Mouse (Mus musculus): ENCODE results near the gene Fam155a.
A peak's percentile ranks its signal among the peaks of the same experiment; 100 is the strongest.
"Not testable (repeated sequence)": the region's sequence is repeated elsewhere in the genome, so short reads cannot be mapped to it uniquely, and the experiment has no call there.

Fam155a gene

DNA sequence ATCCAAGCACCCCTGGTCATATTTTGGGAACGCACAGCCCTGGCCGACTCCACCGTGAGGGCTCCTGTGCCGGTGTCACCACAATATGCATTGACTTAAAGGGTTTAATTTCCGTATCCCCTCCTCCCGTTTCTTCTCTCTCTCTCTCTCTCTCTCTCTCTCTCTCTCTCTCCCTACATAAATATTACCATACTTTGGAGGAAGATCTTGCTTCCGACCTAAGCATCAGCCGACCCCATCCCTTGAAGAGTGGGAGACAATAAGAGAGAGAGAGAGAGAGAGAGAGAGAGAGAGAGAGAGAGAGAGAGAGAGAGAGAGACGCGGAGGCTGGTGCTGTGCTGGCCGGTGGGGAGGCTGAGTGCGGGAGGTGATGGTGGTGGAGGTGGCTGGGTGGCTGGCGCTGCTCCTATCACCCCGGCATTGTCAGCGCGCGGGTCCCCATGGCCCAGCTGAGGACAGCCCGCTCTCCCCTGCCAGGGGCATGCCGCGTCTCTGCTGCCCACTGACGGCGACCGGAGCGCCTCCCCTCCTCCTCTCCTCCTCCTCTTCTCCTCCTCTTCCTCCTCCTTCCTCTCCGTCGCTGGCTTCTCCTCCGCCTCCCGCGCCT lies at the start of gene Fam155a:
Fam155a (minus strand) TSS at position 163 of the 607 bp plus-strand sequence.
- peak in 1 of 2 experiments; percentile 71 for DNase-seq

DNA sequence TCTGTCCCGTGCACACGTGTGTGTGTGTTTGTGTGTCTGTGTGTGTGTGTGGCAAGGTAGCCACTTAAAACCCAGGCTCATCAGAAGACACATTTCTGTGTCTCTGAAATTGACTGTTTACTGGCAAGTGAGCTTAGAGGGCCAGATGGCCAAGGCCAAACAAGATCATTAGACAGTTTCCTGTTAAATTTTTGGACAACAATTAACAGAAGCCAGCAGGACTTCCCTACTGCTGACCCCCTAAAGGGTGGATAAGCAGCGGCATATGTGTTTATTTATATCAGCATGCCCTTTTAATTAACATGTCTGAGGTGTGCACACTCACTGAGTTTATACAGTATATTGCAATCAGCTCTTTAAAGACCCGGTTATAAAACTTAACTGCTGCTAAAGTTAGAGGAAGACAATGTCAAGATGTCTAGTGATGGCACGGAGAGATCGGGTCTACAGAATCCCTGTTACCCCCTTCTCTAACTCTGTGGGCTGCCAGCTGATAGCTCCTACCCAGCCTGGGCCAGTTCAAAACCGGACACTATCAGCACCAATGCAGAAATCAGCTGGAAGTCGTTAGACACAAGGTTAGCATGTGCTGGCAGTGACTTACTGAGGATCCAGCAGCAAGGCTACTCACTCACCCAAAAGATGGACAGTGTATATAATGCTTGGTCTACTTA lies 42.4 kb upstream of the Fam155a start:
- peak; percentile 32 to 52 for DNase-seq

DNA sequence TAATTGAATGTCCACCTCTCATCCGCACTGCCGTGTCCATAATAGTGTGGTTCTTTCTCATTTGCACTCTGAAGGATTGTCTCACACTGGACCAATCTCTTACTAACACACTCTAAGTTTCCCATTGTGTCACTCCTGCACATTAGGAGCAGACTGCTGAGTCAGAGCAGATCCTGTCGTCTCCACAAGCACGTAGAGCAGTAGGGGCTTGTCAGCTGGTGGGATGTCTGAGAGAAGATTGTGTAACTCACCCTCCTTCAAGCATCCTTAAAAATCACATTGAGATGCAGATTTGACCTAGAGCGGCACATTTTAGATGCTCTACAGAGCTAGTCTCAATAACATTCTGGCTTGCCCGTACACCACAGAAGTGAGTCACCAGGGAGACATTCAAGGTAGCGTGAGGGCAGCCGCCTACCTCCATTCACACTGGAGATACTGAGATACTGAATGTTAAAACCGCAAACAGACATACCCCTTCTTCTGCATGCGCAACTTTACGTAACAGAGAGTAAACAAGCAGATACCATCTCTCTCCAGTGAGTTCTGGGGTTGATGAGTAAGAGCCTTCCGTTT lies 40.1 kb upstream of the Fam155a start:
- DNase-seq: no peak

DNA sequence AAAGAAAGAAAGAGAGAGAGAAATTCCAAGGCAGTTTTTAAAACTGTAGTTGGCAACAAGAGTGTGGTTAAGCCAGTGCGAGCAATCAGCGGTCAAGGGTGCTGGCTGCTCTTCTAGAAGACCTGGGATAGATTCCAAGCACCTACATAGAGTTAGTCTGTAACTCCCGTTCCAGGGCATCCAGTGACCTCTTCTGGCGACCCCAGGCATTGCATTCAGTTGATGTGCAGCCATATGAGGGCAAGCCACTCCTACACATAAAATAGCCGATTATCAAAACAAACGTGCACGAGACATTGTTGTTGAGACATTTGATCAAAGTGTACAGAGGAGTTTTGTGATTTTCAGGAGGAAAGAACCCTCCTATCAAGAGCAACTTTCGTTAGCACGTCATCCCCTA lies 37.6 kb upstream of the Fam155a start:
- DNase-seq: no peak

DNA sequence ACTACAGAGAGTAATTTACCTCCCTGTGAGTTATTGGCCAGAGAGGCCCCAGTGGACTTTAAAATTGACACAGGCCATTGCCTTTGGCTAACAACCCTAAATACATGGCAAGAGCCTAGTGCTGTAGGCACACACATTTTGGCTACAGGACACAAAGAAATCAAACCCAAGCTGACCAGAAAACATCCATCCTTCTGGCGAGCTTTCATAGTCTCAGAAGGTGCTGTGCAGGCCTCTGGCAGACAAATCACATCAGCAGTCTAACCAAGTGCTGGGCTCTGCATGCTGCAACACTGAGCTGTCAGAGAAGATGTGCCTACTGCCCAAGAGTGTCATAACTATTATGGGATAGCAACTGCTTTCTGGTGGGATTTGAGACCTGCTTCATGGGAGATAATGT lies 34.7 kb upstream of the Fam155a start:
- DNase-seq: no peak

DNA sequence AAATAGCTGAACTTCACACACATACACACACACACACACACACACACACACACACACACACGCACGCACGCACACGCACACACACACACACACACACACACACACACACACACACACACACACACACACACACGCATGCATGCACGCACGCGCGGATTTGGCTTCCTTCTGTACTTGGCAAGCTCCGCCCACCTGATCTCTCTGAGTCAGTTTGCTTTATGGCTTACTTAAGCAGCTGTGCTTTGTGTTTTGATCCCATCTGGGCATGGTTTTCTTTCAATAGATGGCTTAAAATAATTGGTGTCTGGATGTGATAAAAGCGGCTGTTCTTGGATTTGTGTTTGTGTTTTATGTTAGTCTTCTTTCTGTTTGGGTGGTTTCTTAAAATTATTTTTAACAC lies 29.4 kb upstream of the Fam155a start:
- not testable (repeated sequence) for DNase-seq

DNA sequence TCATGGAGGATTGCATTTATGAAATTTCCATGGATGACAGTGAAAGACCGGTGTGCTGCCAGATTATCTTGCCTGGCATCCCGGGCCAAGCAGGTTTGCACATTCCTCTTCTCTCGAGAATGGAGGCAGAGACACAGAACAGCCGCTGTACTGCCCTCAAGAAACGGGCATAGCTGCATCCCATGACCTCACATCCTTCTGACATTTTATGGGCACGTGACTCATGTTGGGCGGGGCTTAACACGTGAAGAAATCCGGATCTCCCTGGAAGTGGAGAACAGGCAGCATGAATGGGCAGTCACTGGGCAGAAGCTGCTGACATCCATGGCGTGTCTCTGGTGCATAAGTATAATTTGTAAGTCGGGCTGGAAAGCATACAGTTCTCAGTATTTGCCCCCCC lies 29.0 kb upstream of the Fam155a start:
- no peak for DNase-seq

DNA sequence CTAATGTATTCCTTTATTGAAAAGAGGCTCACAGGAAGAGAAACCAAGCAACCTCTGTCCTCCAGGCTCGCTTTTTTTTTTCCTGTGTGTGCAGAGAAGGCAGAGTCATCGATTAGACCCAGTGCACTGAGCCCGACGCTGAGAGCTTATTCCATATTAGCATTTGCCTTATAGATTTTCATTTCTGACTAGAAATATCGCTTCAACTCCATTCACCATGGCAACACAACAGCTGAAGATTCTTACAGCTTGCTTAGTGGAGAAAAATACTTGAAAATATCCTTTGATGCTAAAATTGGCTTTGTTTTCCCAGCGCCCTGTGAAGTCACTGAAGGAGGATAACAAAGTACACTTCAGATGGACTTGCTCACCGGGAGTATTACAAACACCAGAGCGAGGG lies 26.6 kb upstream of the Fam155a start:
- DNase-seq: no peak

DNA sequence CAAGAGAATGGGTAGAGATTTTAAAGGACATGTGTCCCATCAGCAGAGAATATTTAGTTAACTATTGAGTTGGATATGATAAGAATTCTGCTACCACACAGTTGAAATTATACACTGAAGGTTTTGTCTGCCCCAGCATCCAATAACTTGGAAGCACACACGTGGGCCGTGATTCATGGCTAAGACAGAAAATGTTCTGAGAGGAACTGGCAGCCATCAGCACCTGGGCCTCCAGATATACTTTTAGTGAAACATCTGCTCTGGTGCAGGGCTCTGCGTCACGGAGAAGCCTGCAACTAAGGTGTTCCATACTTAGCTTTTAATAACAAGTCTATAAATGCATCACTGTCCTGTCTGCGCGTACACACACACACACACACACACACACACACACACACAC lies 24.8 kb upstream of the Fam155a start:
- no peak for DNase-seq

DNA sequence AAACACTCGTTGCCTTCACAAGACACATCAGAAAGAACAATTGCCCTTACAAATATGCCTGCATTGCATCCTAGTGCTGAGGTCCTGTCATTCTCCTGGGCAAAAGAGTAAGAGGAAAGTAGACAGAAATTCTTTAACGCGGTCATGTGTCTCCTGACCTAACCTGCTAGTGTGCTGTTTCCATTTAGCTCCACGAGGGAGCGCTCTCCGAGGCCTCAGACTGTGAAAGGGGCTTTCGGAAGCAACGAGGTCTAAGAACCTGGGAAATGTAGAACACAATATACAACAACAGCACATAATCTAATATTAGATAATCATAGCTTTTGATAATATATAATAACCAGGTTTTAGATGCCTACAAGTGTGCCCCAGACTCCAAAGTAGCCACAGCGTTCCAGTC lies 22.4 kb upstream of the Fam155a start:
- no peak for DNase-seq

DNA sequence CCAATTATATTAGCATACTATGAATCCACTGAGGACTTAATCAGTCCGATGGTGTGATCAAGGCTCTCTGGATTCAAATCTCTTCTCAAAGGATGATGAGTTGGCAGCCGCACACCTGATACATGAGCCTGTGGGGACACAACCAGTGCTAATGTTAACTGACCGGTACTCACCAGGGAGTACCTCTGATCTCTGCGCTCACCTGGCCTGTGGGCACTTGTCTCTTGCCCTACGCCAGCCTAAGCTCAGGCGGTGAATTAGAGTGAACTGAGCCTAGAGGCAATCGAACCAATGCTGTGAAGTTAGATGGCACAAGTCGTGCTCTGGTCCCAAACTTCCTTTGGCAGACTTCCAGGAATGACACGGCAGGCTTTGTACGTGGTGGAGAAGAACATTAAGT lies 9.4 kb upstream of the Fam155a start:
- DNase-seq: no peak

DNA sequence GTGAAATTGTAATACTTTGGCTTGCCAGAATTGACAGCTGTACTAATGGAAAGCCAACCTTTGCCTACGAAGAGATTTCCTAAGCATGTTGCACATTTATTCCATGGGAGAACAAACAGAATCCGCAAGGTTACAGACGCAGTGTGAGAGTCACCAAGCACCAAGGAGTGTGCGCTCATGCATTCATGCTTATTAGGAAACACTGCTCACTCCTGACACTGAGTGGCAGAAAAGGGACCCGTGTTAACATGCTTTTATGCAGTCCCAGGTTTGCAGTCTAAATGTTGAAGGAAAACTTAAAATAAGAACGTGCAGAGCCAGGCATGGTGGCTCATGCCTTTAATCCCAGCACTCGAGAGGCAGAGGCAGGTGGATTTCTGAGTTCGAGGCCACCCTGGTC lies 7.2 kb upstream of the Fam155a start:
- DNase-seq: no peak

DNA sequence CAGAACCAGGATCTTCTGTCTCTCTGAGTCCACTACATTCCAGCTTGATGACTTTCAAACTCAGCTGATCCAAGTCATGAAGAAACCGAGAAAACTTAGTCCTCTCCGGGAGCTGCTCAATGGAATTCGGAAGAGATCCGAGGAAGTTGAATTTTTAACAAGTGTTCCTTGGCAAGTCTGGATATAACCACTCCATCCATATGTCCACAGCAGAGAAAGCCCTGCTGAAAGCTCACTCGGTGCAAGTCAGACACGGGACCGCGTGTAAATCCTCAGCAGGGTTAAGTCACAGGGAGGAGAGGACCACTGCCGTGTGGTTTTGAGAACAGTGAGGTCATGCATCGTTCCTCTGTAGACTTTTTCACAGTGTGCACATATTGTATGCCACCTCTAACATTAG lies 5.9 kb upstream of the Fam155a start:
- DNase-seq: no peak

DNA sequence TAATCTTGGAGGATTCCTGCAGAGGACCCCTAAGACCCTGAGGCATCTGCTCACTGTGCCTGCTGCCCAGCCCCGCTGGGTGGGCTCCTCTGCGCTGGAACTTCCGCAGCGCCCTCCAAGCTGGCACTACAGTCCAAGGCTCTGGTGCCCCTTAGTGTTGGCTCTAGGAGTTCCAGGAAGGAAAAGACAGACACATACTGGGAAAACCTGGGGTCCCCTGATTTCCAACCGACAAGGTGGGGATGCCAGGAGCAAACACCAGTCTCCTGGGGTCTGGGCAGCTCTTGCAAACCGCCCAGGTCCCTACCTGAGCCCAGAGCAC lies 1.5 kb upstream of the Fam155a start:
- peak; percentile 59 to 63 for DNase-seq

DNA sequence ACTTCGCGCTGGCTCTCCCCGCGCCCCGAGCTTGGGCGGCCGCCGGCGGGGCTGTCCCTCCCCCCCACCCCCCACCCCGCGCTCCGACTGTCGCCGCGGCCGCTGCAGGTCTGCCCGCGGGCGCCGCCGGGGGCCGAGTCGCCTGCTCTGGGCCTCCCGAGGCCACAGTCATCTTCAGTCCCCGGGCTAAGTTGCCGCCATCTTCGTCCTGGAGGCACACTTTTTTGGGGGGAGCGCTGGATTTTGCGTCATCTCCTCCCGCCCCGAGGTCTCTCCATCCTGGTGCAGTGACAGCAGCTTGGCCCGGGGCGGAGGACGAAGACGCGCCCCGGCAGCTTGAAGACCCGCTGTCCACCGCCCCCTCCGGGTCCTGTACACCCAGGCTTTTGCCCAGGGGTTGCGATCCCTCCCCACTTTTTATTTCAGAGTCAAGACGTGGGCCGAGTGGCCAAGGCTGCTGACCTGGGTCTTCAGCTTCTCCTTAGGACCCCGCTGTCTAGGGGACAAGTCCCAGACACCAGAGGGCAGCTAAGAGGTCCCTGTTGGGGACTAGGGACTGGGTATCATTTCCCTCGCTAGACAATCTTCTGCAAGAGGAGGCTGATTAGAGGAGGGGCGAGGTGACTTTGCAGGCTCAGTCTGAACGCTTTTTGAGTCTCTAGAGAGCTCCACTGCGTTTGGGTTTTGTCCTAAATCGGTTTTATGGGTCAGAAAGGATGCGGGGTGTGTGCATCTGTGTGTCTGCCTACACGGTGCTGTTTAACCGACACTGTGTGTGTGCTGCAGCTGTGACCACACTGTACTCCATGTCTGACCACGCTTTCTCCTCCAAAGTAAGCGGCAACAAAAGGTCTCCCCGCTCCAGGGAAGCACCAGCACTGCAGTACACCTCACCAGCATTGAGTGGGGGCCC lies 901 bp upstream of the Fam155a start:
- peak; percentile 73 to 74 for DNase-seq

DNA sequence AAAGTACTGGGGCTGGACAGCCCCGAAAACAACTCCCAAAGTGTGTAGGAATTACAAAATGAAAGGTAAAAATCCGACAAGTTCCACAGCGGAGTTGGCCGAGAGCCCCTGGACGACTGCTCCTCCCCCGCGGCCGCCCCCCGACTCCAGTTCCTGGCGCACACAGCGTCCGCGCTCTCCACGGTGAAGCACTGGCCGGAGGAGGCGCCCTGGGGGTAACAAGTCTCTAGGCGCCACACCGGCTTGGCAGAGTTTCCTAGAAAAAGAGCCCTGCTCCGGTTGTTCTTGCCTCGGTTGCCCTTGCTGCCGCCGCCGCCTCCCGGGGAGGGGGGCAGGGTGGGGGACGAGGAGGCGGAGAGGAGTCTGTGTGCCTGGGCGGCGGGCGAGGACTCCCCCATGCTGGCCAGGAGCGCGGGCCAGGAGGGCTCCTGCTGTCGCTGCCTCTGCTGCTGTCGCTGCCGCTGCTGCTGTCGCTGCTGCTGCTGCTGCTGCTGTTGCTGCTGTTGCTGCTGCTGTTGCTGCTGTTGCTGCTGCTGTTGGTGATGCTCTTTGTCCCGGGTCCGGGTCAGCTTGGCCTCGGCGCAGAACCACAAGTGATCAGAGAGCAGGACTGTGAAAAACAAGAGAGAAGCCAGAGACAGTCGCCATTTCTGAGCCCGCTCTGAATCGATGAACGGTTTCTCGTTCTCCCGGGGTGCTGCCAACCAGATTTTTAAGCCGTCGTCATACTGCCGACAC lies 531 bp downstream of the Fam155a start:
- peak; percentile 73 to 75 for DNase-seq

DNA sequence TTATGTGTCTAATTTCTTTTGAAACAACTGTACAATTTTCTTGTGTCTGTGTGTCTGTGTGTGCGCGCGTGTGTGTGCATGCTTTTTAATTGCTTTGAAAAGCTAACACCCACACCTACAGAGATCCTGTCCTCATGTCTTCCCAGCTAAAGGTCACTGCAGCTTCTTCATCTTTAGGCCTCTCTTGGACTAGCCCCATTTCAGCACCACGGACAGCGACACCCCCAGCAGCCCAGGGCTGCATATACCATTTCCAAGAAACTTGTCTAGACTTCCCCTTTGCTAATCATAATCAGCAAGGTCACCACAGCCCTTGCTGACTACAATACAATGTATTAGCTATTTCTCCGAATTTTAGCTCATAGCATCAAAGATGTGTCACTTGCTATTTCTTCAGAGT lies 1.9 kb downstream of the Fam155a start:
- DNase-seq: peak; percentile 26 to 38

DNA sequence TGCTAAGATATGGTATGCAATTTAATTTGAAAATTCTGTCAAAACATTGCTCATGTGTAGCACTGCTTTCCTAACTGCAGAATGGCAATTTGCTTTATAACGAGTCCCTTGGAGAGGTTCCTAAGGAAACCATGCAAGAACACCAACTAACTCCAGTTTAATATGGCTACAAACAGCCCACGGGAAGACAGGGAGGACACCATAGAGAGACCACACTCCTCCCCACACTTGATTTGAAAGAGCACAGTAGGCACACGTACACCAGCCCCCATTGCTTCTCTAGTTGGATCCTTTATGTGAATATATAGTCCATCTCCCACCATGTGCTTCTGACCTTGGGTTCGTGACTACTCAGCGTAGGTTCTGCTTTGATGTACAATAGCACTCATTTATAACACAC lies 35.8 kb downstream of the Fam155a start:
- DNase-seq: no peak

DNA sequence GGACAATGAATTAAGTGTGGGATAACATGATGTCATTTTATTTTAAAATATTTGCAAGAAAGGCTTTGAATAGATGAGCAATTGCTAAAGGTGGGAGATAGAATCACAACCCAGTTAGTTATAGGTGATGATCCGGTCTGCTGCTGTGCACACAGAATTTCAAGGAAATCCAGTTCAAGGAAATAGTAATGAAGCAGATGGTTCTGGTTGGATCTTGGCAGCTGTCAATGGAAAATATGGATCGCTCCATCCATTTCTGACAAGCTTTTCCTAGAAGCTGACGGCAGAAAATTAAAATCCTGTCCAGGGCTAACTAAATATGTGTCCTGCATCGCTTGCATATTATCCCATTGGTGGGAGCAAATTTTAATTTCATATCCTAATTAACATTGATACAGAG lies 61.2 kb downstream of the Fam155a start:
- DNase-seq: peak; percentile 24 to 53

DNA sequence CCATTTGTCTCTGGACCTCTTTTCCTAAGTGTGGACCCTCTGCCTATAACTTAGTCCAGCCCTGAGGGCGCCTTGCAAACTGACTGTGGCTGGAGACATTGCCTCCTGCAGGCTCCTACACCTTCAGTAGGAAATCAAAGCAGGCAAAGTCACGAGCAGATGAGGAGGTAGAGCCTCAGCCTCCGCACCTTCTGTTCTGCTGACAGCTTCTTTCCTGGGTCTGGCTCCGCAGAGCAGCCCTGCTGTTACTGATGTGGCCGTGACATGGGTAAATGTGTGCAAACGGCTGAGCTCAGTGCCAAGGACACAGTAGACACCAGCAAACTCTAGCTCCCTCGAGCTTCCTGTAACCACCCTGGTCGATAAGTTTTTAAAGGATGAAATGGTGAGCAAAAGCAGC lies 63.5 kb downstream of the Fam155a start:
- DNase-seq: peak; percentile 33 to 37

DNA sequence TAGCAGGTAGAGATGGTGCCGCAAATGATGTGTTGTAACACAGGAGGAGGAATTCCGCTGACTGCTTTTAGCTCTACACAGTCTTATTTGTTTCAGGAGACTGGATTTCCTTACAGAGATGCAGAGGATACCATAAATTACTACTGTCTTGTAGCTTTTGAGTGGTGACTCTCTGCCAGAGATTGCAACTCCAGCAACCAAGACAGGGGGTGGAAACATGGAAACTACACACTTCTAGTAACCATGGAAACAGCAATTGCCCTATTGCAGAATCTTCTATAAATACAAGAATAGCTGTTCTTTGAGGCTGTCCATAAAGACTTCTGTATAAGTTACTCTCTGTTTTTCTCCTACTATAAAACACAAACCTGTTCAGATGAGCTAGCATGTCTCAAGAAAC lies 76.2 kb downstream of the Fam155a start:
- no peak for DNase-seq

DNA sequence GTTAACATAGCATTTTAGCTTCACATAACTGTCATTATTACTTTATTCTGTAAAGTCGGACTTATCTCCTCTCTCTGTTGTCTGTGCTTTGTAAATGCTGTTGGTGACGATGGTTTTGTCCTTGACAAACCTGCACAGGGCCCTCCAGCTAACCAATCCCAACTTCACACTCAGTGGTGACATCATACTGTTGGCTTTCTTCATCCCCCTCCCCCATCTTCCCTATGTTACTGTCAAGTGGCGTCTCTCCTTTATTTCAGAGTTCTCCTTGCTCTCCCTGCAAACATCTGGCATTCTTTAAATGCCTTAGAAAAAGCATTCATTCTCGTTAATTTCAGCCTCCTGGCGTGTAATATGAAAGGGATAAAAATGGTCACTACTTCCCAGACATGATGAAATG lies 78.6 kb downstream of the Fam155a start:
- no peak for DNase-seq

DNA sequence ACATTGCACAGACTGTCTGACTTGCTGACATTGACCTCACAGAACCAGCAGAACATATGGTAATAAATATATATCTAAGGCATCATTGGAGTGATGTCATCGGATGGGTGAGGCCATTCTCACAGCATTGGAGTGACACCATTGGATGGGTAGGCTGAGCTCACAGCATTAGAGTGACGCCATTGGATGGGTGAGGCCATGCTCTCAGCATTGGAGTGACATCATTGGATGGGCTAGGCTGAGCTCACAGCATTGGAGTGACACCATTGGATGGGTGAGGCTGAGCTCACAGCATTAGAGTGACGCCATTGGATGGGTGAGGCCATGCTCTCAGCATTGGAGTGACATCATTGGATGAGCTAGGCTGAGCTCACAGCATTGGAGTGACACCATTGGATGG lies 110.9 kb downstream of the Fam155a start:
- not testable (repeated sequence) for DNase-seq

Measured in cerebellum, postnatal 25 days (tissue).